Mouse (Mus musculus): ENCODE measurements around the gene Fads3. TPM values are rescaled to one million over a fixed set of nuclear protein-coding genes. Genes with fewer than 3 reads are reported as not detected.

Gene Fads3
- polyA plus RNA-seq (2016; fragmentation: Nextera tagmentation; extraction: Ambion mirVana), result 16.5 and 19.0 TPM in 2 replicates

GRCm38 (mm10) chr19:10041388-10042148, at the start of gene Fads3:
TSS of gene Fads3 (plus strand) at chr19:10041569.
- H3K4me1 ChIP-seq, result peaks cover 61% of the 10 kb centered on the region
- H3K36me3 ChIP-seq, result 0 out of 2 replicates have a peak, but pooled peaks cover 3% of the 10 kb centered on the region
- DNase-seq (ENCODE audit: low spot score), result peak; percentile 95
- H3K27me3 ChIP-seq (ENCODE audit: insufficient read depth, poor library complexity, severe bottlenecking), result no peaks in the 10 kb centered on the region
- H3K4me3 ChIP-seq, result peak within 1 kb of the TSS; percentile 84
- WGBS, result under 1% methylated on average over 69 of the region's 69 CpGs
- no peaks in the 10 kb centered on the region for H3K9me3 ChIP-seq
- H3K27ac ChIP-seq, result peak within 1 kb of the TSS; percentile 93

GRCm38 (mm10) chr19:9992011-9992958, 49.1 kb upstream of the Fads3 start:
- Histone ChIP-seq H3K4me1 (peaks cover 26% of the 10 kb centered on the region), H3K27ac (peak overlapping the region; percentile 54), H3K27me3 (ENCODE audit: insufficient read depth, poor library complexity, severe bottlenecking) (0 out of 2 replicates have a peak, but pooled peaks cover 12% of the 10 kb centered on the region), H3K36me3 (no peaks in the 10 kb centered on the region), H3K4me3 (peak overlapping the region; percentile 51), H3K9me3 (no peaks in the 10 kb centered on the region)
- WGBS, result 43% methylated on average over 26 of the region's 26 CpGs
- DNase-seq (ENCODE audit: low spot score), result no peak

GRCm38 (mm10) chr19:9993036-9993656, 48.2 kb upstream of the Fads3 start:
- 5% methylated on average over 17 of the region's 17 CpGs for WGBS
- Histone ChIP-seq H3K4me1 (peaks cover 22% of the 10 kb centered on the region), H3K9me3 (no peaks in the 10 kb centered on the region), H3K36me3 (no peaks in the 10 kb centered on the region), H3K4me3 (peak overlapping the region; percentile 51), H3K27me3 (ENCODE audit: insufficient read depth, poor library complexity, severe bottlenecking) (0 out of 2 replicates have a peak, but pooled peaks cover 12% of the 10 kb centered on the region), H3K27ac (peak overlapping the region; percentile 54)
- peak; percentile 94 for DNase-seq (ENCODE audit: low spot score)

GRCm38 (mm10) chr19:9997204-9998062, 43.9 kb upstream of the Fads3 start:
- H3K4me3 ChIP-seq, result no peak overlapping the region
- no peak overlapping the region for H3K27ac ChIP-seq
- peaks cover 17% of the 10 kb centered on the region for H3K4me1 ChIP-seq
- H3K27me3 ChIP-seq (ENCODE audit: insufficient read depth, poor library complexity, severe bottlenecking), result 0 out of 2 replicates have a peak, but pooled peaks cover 2% of the 10 kb centered on the region
- no peaks in the 10 kb centered on the region for H3K36me3 ChIP-seq
- H3K9me3 ChIP-seq, result peaks cover 2% of the 10 kb centered on the region; the same call in 1 of the 2 replicates
- 70% methylated on average over 12 of the region's 12 CpGs for WGBS
- DNase-seq (ENCODE audit: low spot score), result no peak

GRCm38 (mm10) chr19:9998063-9998416, 43.3 kb upstream of the Fads3 start:
- no peaks in the 10 kb centered on the region for H3K36me3 ChIP-seq
- no peak overlapping the region for H3K4me3 ChIP-seq
- no peaks in the 10 kb centered on the region for H3K27me3 ChIP-seq (ENCODE audit: insufficient read depth, poor library complexity, severe bottlenecking)
- peaks cover 10% of the 10 kb centered on the region for H3K4me1 ChIP-seq
- H3K27ac ChIP-seq, result no peak overlapping the region
- no peak for DNase-seq (ENCODE audit: low spot score)
- peaks cover 3% of the 10 kb centered on the region; the same call in 1 of the 2 replicates for H3K9me3 ChIP-seq
- 68% methylated on average over 2 of the region's 2 CpGs for WGBS

GRCm38 (mm10) chr19:9998736-9999486, 42.5 kb upstream of the Fads3 start:
- Histone ChIP-seq H3K27ac (no peak overlapping the region), H3K9me3 (peaks cover 3% of the 10 kb centered on the region; the same call in 1 of the 2 replicates), H3K36me3 (no peaks in the 10 kb centered on the region), H3K4me3 (no peak overlapping the region), H3K27me3 (ENCODE audit: insufficient read depth, poor library complexity, severe bottlenecking) (no peaks in the 10 kb centered on the region), H3K4me1 (peaks cover 6% of the 10 kb centered on the region)
- DNase-seq (ENCODE audit: low spot score), result no peak
- WGBS, result 63% methylated on average over 13 of the region's 13 CpGs

- peaks cover 3% of the 10 kb centered on the region; the same call in 1 of the 2 replicates for H3K9me3 ChIP-seq
- no peaks in the 10 kb centered on the region for H3K27me3 ChIP-seq (ENCODE audit: insufficient read depth, poor library complexity, severe bottlenecking)
- no peak for DNase-seq (ENCODE audit: low spot score)
- H3K27ac ChIP-seq, result no peak overlapping the region
- H3K4me1 ChIP-seq, result peaks cover 6% of the 10 kb centered on the region
- H3K36me3 ChIP-seq, result no peaks in the 10 kb centered on the region
- 19% methylated on average over 3 of the region's 3 CpGs for WGBS
- H3K4me3 ChIP-seq, result no peak overlapping the region
Measured at GRCm38 (mm10) chr19:10000330-10000729, 41.0 kb upstream of the Fads3 start.

- WGBS, result 72% methylated on average over 7 of the region's 7 CpGs
- peaks cover 3% of the 10 kb centered on the region; the same call in 1 of the 2 replicates for H3K9me3 ChIP-seq
- peaks cover 6% of the 10 kb centered on the region for H3K4me1 ChIP-seq
- H3K27me3 ChIP-seq (ENCODE audit: insufficient read depth, poor library complexity, severe bottlenecking), result no peaks in the 10 kb centered on the region
- H3K27ac ChIP-seq, result no peak within 1 kb of the TSS
- no peaks in the 10 kb centered on the region for H3K36me3 ChIP-seq
- no peak for DNase-seq (ENCODE audit: low spot score)
- H3K4me3 ChIP-seq, result no peak within 1 kb of the TSS
Measured at GRCm38 (mm10) chr19:10001206-10001969, 40.0 kb upstream of the Fads3 start, which contains the start of the genes Best1 and Rab3il1. TSS of gene Best1 (minus strand) at chr19:10001633. TSS of gene Rab3il1 (plus strand) at chr19:10001669.

- H3K4me3 ChIP-seq, result no peak overlapping the region
- peaks cover 3% of the 10 kb centered on the region; the same call in 1 of the 2 replicates for H3K9me3 ChIP-seq
- no peak overlapping the region for H3K27ac ChIP-seq
- no peak for DNase-seq (ENCODE audit: low spot score)
- H3K36me3 ChIP-seq, result no peaks in the 10 kb centered on the region
- H3K27me3 ChIP-seq (ENCODE audit: insufficient read depth, poor library complexity, severe bottlenecking), result no peaks in the 10 kb centered on the region
- WGBS, result 91% methylated on average over 1 of the region's 1 CpGs
- H3K4me1 ChIP-seq, result no peaks in the 10 kb centered on the region
Measured at GRCm38 (mm10) chr19:10003696-10004095, 37.7 kb upstream of the Fads3 start.

- H3K4me3 ChIP-seq, result no peak overlapping the region
- H3K27ac ChIP-seq, result no peak overlapping the region
- no peaks in the 10 kb centered on the region for H3K9me3 ChIP-seq
- H3K36me3 ChIP-seq, result no peaks in the 10 kb centered on the region
- 77% methylated on average over 1 of the region's 1 CpGs for WGBS
- peaks cover 42% of the 10 kb centered on the region for H3K4me1 ChIP-seq
- no peaks in the 10 kb centered on the region for H3K27me3 ChIP-seq (ENCODE audit: insufficient read depth, poor library complexity, severe bottlenecking)
- no peak for DNase-seq (ENCODE audit: low spot score)
Measured at GRCm38 (mm10) chr19:10011408-10011807, 30.0 kb upstream of the Fads3 start.
